Mouse (Mus musculus) myocyte (in vitro differentiated cells): ENCODE measurements around the gene Enpp3.

Source experiments
- MAX ChIP-seq: IDR thresholded peaks from one replicate; pipeline ENCODE4 v1.6.1; 2011; ENCODE audit warnings: low read depth, mild to moderate bottlenecking, control low read depth
- MYOD1 ChIP-seq, 3 experiments: IDR thresholded peaks; one replicate each; pipeline ENCODE4 v1.6.1; 2011; ENCODE audit warnings: control low read depth in 2 of 3, low read depth in 2 of 3, mild to moderate bottlenecking in 2 of 3, moderate library complexity in 1 of 3; ENCODE audit not compliant: insufficient read length in 2 of 3, control insufficient read depth in 1 of 3
- MYOG ChIP-seq, 3 experiments: IDR thresholded peaks; one replicate each; pipeline ENCODE4 v1.6.1; 2011; ENCODE audit warnings: control low read depth in 2 of 3, low read depth in 2 of 3, mild to moderate bottlenecking in 2 of 3; ENCODE audit not compliant: insufficient read length in 2 of 3, control insufficient read depth in 1 of 3, insufficient read depth in 1 of 3
- POLR2A ChIP-seq: IDR thresholded peaks from one replicate; pipeline ENCODE4 v1.6.1; 2011; ENCODE audit warnings: low read depth, mild to moderate bottlenecking, control low read depth, moderate library complexity; ENCODE audit not compliant: insufficient read length
- POLR2AphosphoS2 ChIP-seq: IDR thresholded peaks from one replicate; pipeline ENCODE4 v1.6.1; 2011; ENCODE audit warnings: low read depth, control low read depth; ENCODE audit not compliant: insufficient read length
- REST ChIP-seq: IDR thresholded peaks from one replicate; pipeline ENCODE4 v1.6.1; 2011; ENCODE audit warnings: mild to moderate bottlenecking, control low read depth, moderate library complexity; ENCODE audit not compliant: insufficient read depth, insufficient read length
- TCF12 ChIP-seq: IDR thresholded peaks from one replicate; pipeline ENCODE4 v1.6.1; 2011; ENCODE audit warnings: mild to moderate bottlenecking, control low read depth; ENCODE audit not compliant: poor library complexity, insufficient read depth, severe bottlenecking
- TCF3 ChIP-seq: IDR thresholded peaks from one replicate; pipeline ENCODE4 v1.6.1; 2011; ENCODE audit warnings: low read depth, control low read depth; ENCODE audit not compliant: insufficient read length
- USF1 ChIP-seq: IDR thresholded peaks from one replicate; pipeline ENCODE4 v1.6.1; 2011; ENCODE audit warnings: low read depth, mild to moderate bottlenecking, control low read depth, moderate library complexity

DNA sequence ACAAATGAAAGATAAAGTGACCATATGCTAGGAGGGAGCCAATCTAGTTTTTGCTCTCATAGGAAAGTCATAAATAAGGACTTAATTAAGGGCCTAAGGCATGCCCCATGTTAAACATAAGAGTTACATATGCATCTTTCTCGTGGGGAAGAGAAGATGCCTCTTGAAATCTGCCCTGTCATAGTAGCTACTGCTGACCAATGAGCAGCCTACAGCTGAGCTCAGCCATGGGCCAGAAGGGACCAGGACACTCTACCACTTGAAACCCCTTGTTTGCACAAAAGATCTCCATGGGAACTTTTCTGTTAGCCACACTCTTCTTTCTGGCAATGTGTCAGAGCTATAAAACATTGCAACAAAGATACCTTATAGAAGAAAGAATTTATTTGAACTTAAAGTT, 19.4 kb downstream of the Enpp3 start:
- TF ChIP-seq POLR2A (no peak), MYOG (IDR thresholded peaks at IDR 0.05; ENCODE audit: control insufficient read depth in 1 of 3, insufficient read depth in 1 of 3, insufficient read length in 2 of 3, low read depth in 2 of 3) (no peak), TCF3 (no peak), MYOD1 (IDR thresholded peaks at IDR 0.05; ENCODE audit: control insufficient read depth in 1 of 3, insufficient read length in 2 of 3, low read depth in 2 of 3) (no peak), TCF12 (no peak), POLR2AphosphoS2 (no peak), MAX (no peak), USF1 (no peak), REST (no peak)
